Mouse (Mus musculus) neural tube, embryonic 11.5 days (tissue): Measurements from ENCODE around the gene Txndc5. TPM values are rescaled to one million over a fixed set of nuclear protein-coding genes. Genes with fewer than 3 reads are reported as not detected.
A peak's percentile ranks its signal among the peaks of the same experiment; 100 is the strongest.

Experiments
- ATAC-seq: fragments of 200-750 bp; cut with Nextera tagmentation; 2 replicates; pipeline ENCODE4 v1.8.0; 2017; ENCODE audit warnings: moderate number of reproducible peaks, mild to moderate bottlenecking, moderate TSS enrichment, moderate library complexity; ENCODE audit not compliant: insufficient read depth, low FRiP score, low TSS enrichment
- DNase-seq: peaks from one replicate; pipeline ENCODE4 v3.0.0-alpha.2; 2015; ENCODE audit warnings: low spot score
- H3K27ac ChIP-seq: fragments of 300-500 bp; sonication (generic); 2 replicates; pipeline ENCODE4 v1.5.1; 2014; ENCODE audit warnings: low read depth, mild to moderate bottlenecking, low read length
- H3K27me3 ChIP-seq: fragments of 300-500 bp; sonication (generic); 2 replicates; pipeline ENCODE4 v1.6.1; 2014; ENCODE audit warnings: mild to moderate bottlenecking, low read length, mixed read lengths; ENCODE audit not compliant: control insufficient read depth, insufficient read depth
- H3K36me3 ChIP-seq: fragments of 300-500 bp; sonication (generic); 2 replicates; pipeline ENCODE4 v1.6.1; 2014; ENCODE audit warnings: mild to moderate bottlenecking, low read length, moderate library complexity, mixed read lengths; ENCODE audit not compliant: control insufficient read depth, insufficient read depth
- H3K4me1 ChIP-seq: fragments of 300-500 bp; sonication (generic); 2 replicates; pipeline ENCODE4 v1.6.1; 2014; ENCODE audit warnings: low read length, mixed read lengths; ENCODE audit not compliant: control insufficient read depth, insufficient read depth
- H3K4me2 ChIP-seq: fragments of 300-500 bp; sonication (generic); 2 replicates; pipeline ENCODE4 v1.6.1; 2014; ENCODE audit warnings: low read depth, mild to moderate bottlenecking, moderate library complexity
- H3K4me3 ChIP-seq: fragments of 300-500 bp; sonication (generic); 2 replicates; pipeline ENCODE4 v1.5.1; 2014; ENCODE audit warnings: low read depth, low read length
- H3K9ac ChIP-seq: fragments of 300-500 bp; sonication (generic); 2 replicates; pipeline ENCODE4 v1.6.1; 2014; ENCODE audit warnings: mild to moderate bottlenecking, low read length
- H3K9me3 ChIP-seq: fragments of 300-500 bp; sonication (generic); 2 replicates; pipeline ENCODE4 v1.6.1; 2016; ENCODE audit warnings: low read length; ENCODE audit not compliant: control insufficient read depth
- WGBS: fragments of 180-500 bp; shearing (Covaris S2); extraction: QIAGEN DNeasy Blood & Tissue Kit; methylation state at CpG from one replicate; pipeline ENCODE4 v1.1.7; 2014; 5-methylcytosine and 5-hydroxymethylcytosine counted together
- polyA plus RNA-seq: library from polyadenylated mRNA; unstranded; fragments of >200 nt; fragmentation: Nextera tagmentation; extraction: Ambion mirVana; gene quantifications from 2 replicates; pipeline ENCODE4 v1.2.1, GENCODE M21; 2014

The Txndc5 gene
- polyA plus RNA-seq, 1 experiment from 2014 or later, result 151 TPM

- 88% methylated on average over 14 of the region's 14 CpGs for WGBS
- H3K27me3 ChIP-seq, result no peaks in the 10 kb centered on the region
- ATAC-seq (no peak), DNase-seq (no peak)
- H3K4me3 ChIP-seq, result no peak overlapping the region
- no peak overlapping the region for H3K9ac ChIP-seq
- no peak overlapping the region for H3K27ac ChIP-seq
- no peaks in the 10 kb centered on the region for H3K9me3 ChIP-seq
- H3K4me1 ChIP-seq, result no peaks in the 10 kb centered on the region
- H3K4me2 ChIP-seq, result no peak overlapping the region
- peaks cover 9% of the 10 kb centered on the region for H3K36me3 ChIP-seq
Observed at GRCm38 (mm10) chr13:38503137-38503849, 25.3 kb downstream of the Txndc5 start.

GRCm38 (mm10) chr13:38501314-38501713 is 27.3 kb downstream of the Txndc5 start:
- no peak for ATAC-seq
- H3K9ac ChIP-seq, result no peak overlapping the region
- no peaks in the 10 kb centered on the region for H3K9me3 ChIP-seq
- H3K4me2 ChIP-seq, result no peak overlapping the region
- no peaks in the 10 kb centered on the region for H3K27me3 ChIP-seq
- no peaks in the 10 kb centered on the region for H3K4me1 ChIP-seq
- H3K36me3 ChIP-seq, result peaks cover 9% of the 10 kb centered on the region
- no peak overlapping the region for H3K4me3 ChIP-seq
- 94% methylated on average over 12 of the region's 12 CpGs for WGBS
- DNase-seq, result no peak
- H3K27ac ChIP-seq, result no peak overlapping the region

GRCm38 (mm10) chr13:38496715-38497114 is 31.9 kb downstream of the Txndc5 start:
- ATAC-seq (no peak), DNase-seq (no peak)
- WGBS, result 64% methylated on average over 3 of the region's 3 CpGs
- Histone ChIP-seq H3K9me3 (no peaks in the 10 kb centered on the region), H3K4me1 (no peaks in the 10 kb centered on the region), H3K4me2 (no peak overlapping the region), H3K4me3 (no peak overlapping the region), H3K36me3 (no peaks in the 10 kb centered on the region; the same call in 1 of the 2 replicates), H3K9ac (no peak overlapping the region), H3K27me3 (no peaks in the 10 kb centered on the region), H3K27ac (no peak overlapping the region)

- no peak overlapping the region for H3K4me3 ChIP-seq
Observed at GRCm38 (mm10) chr13:38486767-38487166, 41.9 kb downstream of the Txndc5 start.

GRCm38 (mm10) chr13:38484701-38485100 is 43.9 kb downstream of the Txndc5 start:
- H3K9ac ChIP-seq, result no peak overlapping the region

More at GRCm38 (mm10) chr13:38486767-38487166, 41.9 kb downstream of the Txndc5 start:
- DNase-seq (no peak), ATAC-seq (no peak)
- Histone ChIP-seq H3K36me3 (no peaks in the 10 kb centered on the region), H3K4me1 (no peaks in the 10 kb centered on the region), H3K9ac (no peak overlapping the region), H3K4me2 (no peak overlapping the region), H3K27me3 (no peaks in the 10 kb centered on the region), H3K9me3 (no peaks in the 10 kb centered on the region), H3K27ac (no peak overlapping the region)
- 87% methylated on average over 6 of the region's 6 CpGs for WGBS

GRCm38 (mm10) chr13:38481021-38481420 is 47.6 kb downstream of the Txndc5 start:
- Histone ChIP-seq H3K9ac (no peak overlapping the region), H3K4me3 (no peak overlapping the region), H3K27me3 (no peaks in the 10 kb centered on the region), H3K27ac (no peak overlapping the region), H3K4me2 (no peak overlapping the region), H3K4me1 (no peaks in the 10 kb centered on the region), H3K36me3 (no peaks in the 10 kb centered on the region), H3K9me3 (no peaks in the 10 kb centered on the region)
- no peak for DNase-seq
- WGBS, result 93% methylated on average over 7 of the region's 7 CpGs
- ATAC-seq, result no peak

More at GRCm38 (mm10) chr13:38484701-38485100, 43.9 kb downstream of the Txndc5 start:
- no peak overlapping the region for H3K4me3 ChIP-seq
- DNase-seq (no peak), ATAC-seq (no peak)
- no peak overlapping the region for H3K4me2 ChIP-seq
- H3K9me3 ChIP-seq, result no peaks in the 10 kb centered on the region
- H3K4me1 ChIP-seq, result no peaks in the 10 kb centered on the region
- no peak overlapping the region for H3K27ac ChIP-seq
- no peaks in the 10 kb centered on the region for H3K36me3 ChIP-seq
- no peaks in the 10 kb centered on the region for H3K27me3 ChIP-seq
- WGBS, result 72% methylated on average over 5 of the region's 5 CpGs

GRCm38 (mm10) chr13:38476936-38477335 is 51.7 kb downstream of the Txndc5 start:
- WGBS, result 37% methylated on average over 8 of the region's 8 CpGs
- Histone ChIP-seq H3K4me3 (no peak overlapping the region), H3K9ac (no peak overlapping the region), H3K9me3 (no peaks in the 10 kb centered on the region), H3K4me2 (no peak overlapping the region), H3K36me3 (no peaks in the 10 kb centered on the region), H3K27me3 (no peaks in the 10 kb centered on the region), H3K4me1 (no peaks in the 10 kb centered on the region), H3K27ac (no peak overlapping the region)
- no peak for ATAC-seq
- DNase-seq, result peak; percentile 57

- Histone ChIP-seq H3K4me1 (no peaks in the 10 kb centered on the region), H3K36me3 (no peaks in the 10 kb centered on the region), H3K9me3 (no peaks in the 10 kb centered on the region), H3K27me3 (no peaks in the 10 kb centered on the region), H3K4me2 (no peak overlapping the region), H3K9ac (no peak overlapping the region), H3K4me3 (no peak overlapping the region), H3K27ac (no peak overlapping the region)
- ATAC-seq, result no peak
- WGBS, result 88% methylated on average over 6 of the region's 6 CpGs
- DNase-seq, result no peak
Observed at GRCm38 (mm10) chr13:38473497-38473896, 55.1 kb downstream of the Txndc5 start.

GRCm38 (mm10) chr13:38472636-38473035 is 56.0 kb downstream of the Txndc5 start:
- Histone ChIP-seq H3K9me3 (no peaks in the 10 kb centered on the region), H3K4me1 (no peaks in the 10 kb centered on the region), H3K27me3 (no peaks in the 10 kb centered on the region), H3K9ac (no peak overlapping the region), H3K4me2 (no peak overlapping the region), H3K27ac (no peak overlapping the region), H3K36me3 (no peaks in the 10 kb centered on the region), H3K4me3 (no peak overlapping the region)
- ATAC-seq (no peak), DNase-seq (no peak)
- WGBS, result 91% methylated on average over 4 of the region's 4 CpGs
